Mouse (Mus musculus): ENCODE measurements around the gene Mrpl14.

The Mrpl14 gene

GRCm38 (mm10) chr17:45686093-45686619 is at the start of gene Mrpl14:
Gene Mrpl14 (plus strand): TSS chr17:45686322.
- DNase-seq, result peak; percentile 93

GRCm38 (mm10) chr17:45638596-45639295 is 47.4 kb upstream of the Mrpl14 start:
- DNase-seq, result no peak

- DNase-seq, result no peak
Observed at GRCm38 (mm10) chr17:45641981-45642380, 44.1 kb upstream of the Mrpl14 start.

DNA sequence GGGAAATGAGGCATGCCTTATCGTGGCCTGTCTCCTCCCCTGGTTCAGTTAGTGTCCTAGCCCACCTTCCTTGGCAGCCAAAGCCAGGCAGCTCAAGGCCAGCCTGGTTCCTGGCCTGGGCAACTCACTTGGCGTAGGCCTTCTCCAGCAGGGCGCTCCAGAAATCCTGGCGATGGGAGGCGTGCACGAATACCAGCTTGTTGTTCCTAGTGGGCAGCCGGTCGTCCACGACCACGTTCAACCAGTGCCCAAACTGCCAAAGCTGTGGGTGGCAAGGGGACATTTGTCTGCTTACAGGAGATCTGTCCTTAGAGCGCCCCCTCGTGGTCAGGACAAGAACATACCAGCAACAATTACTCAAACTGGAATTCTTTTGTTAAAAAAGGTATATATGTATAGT is 43.4 kb upstream of the Mrpl14 start:
- peak; percentile 75 for DNase-seq

DNA sequence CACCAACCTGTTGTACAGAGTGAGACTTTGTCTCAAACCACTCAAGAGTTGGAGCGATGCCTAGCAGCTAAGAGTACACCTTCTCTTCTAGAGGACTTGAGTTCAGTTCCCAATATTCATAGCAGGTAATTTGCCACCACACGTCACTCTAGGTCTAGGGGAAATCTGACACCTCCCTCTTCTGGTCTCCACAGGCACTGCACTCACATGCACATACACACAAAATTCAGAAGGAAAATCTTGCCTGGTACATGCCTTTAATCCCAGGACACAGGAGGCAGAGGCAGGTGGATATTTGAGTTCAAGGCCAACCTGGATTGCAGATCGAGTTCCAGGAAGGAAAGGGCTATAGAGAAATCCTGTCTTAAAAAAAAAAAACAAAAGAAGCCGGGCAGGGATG is 41.9 kb upstream of the Mrpl14 start:
- no peak for DNase-seq

DNA sequence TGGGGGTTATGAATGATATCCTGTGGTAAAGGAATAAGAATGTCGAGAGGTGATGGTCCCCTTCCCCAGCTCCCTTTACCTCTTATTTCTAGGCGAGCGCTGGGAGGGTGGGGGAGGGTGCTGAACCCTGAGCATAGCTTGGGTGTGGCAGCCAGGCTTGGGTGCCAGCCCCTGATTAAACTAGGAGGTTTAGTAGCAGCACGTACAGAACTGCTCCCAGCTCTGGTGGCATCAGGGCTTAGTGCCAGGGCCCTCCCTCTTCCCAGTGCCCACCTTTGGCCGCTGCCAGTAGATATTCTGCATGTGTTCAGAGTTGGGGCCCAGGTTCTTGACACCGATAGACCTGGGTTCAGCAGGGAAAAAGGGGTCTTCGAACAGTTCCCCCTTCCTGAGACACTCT is 32.9 kb upstream of the Mrpl14 start:
- no peak for DNase-seq

GRCm38 (mm10) chr17:45655820-45656219 is 30.3 kb upstream of the Mrpl14 start:
- peak; percentile 33 for DNase-seq

DNA sequence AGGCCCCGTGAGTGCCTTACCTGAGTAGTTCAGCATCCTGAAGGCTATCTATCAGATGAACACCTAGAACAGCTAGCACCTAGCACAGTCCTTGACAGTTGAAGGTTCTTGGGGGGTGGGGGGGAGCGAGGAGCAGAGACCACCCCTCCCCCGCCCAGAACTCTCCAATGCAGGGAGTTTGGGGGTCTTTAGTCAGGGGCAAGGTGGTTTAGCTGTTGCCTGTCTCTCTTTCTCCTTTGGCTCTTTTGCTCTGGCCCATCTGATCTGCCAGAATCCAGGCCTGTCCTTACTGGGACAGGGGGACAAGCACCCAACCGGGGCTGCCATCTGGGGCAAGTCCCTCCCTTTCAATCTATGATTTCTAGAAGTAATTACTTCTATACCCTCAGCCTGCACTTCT is 26.9 kb upstream of the Mrpl14 start, which contains the start of gene Capn11:
Gene Capn11 (minus strand): TSS at position 101 of the 400 bp plus-strand sequence.
- no peak for DNase-seq

DNA sequence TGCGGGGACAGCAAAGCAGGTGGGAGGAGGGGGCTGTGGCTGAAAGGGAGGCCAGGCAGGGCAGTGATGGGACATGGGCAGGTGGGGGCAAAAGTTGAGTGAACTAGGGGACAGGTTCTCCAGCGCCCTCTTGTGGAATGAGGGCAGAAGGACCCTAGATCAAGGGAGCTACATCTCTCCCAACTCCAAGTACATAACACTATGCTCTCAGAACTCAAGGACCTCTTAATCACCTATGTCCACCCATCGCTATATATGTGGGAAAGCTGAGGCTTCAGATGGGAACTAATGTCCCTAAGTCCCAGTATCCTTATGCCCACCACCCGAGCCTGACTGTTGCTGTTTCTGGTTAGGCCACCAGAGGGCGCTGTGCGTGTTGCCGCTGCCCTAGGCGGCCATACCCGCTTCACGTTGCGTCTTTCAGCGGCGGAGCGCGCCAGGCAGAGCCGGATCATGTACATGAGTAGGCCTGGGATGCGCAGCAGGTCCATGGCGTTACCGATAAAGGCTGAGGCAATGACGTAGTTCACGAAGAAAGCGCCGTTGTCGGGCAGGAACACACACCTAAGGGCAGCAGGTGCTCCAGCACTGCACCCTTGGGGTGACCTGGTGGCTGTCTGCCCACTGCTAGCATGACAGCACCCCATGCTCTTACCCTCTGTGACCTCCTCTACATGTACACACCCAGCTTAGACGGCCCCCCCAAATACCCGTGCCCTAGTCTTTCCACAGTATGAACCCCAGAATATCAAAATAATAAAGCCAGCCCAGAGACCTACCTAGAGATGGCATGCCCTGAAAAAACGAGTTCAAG is 22.8 kb upstream of the Mrpl14 start:
- DNase-seq, result peak; percentile 76

DNA sequence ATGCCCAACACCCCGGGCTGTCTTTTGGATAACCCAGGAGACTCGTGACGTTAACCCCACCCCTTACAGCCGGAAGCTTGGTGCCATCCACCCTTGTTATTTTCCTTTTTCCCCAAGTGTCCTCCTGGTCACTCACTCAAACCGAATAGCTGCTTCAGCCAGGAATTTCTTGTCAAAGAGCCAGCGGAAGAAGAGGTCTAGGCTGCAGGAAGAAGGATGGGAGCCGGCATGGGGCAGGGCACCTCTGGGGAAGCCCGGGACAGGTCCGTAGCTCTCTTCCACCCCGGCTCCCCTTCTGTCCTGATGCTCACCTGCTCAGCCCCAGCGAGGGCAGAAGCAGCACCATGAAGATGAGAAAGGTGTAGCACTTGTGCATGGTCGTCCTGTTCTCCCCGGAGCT is 21.5 kb upstream of the Mrpl14 start:
- peak; percentile 40 for DNase-seq

GRCm38 (mm10) chr17:45666091-45666490 is 20.0 kb upstream of the Mrpl14 start:
- no peak for DNase-seq

GRCm38 (mm10) chr17:45667481-45667880 is 18.6 kb upstream of the Mrpl14 start:
- DNase-seq, result no peak

DNA sequence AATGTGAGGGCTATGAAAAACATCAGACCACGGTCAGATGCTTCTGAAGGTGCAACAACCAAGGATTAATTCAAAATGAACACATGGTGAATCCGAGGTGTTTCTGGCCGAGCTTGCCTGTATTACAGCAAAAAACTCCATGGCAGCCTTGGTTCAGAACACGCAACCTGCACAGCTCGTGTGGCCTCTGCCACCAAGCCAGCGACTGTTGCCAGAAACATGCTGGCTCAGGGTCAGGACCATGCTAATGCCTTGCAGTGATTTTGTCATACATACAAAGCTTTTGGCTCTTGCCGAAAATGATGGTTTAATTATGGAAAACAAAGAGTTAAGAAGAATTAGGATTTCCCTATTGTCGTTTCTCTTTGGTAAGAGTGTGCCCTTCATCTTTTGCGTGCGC is 18.1 kb upstream of the Mrpl14 start:
- DNase-seq, result no peak

DNA sequence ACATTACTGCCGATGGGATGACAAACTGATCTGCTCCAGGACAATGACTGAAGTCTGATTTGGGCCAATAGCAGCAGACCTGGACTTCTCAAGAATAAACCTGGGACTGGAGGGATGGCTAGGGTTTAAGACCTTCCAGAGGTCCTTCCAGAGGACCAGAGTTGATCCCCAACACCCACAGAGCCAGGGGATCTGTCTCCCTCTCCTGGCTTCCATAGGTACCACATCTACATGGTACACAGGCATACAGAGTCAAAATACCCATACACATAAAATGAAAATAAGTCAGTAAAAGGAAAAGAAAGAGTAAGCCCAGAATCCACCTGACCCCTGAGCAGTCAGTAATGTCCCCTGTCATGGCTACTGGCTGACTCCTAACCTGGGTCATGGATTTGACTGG is 14.3 kb upstream of the Mrpl14 start:
- no peak for DNase-seq

GRCm38 (mm10) chr17:45672598-45672997 is 13.5 kb upstream of the Mrpl14 start:
- no peak for DNase-seq

- peak; percentile 69 for DNase-seq
Observed at GRCm38 (mm10) chr17:45678106-45678505, 8.0 kb upstream of the Mrpl14 start.

DNA sequence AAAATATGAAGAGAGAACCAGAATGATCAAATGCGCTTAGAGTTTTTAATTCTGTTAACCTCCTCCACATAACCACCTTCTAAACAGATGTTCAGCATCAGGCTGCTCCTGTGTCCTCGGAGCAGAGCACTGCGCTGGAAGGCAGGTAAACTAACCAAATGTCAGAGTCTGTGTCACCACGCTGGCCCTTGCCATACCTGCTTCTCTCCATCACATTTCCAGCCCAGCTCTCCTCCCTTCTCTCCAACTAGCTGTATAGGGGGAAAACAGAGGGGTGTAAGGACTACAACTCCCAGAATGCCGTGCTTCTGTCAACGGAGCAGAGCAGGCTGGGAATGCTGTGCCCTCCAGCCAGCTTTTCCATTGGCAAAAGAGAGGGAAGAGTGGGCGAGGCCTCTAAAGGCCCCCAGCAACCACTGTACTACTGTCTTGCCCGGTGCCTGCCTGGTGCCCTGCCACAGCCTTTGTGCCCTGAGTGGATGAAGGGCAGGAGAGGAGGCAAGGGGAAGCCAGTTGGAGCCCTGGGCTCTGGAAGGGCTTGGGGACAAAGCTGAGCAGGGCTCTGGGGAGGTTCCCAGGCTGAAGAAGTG is 5.6 kb upstream of the Mrpl14 start:
- DNase-seq, result peak; percentile 74

- DNase-seq, result no peak
Observed at GRCm38 (mm10) chr17:45681588-45681987, 4.5 kb upstream of the Mrpl14 start.

DNA sequence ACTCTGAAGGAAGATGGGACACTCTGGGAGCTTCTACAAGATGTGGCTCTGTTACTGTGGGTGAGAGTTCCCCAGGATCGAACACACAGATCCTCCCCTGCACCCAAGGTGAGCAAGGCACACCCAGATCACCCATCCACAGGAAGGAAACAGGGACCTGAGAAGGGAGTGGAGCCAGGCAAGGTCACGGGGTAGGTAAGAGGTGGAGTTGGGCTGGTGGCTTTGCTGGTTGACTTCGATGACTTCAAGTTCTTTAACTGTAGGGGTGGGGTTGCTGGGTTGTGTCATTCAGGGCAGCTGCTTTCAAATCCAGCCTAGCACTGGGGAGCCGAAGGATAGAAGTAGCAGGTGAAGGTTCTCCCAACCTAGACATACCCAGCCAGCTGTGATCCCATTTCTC is 3.3 kb upstream of the Mrpl14 start:
- peak; percentile 40 for DNase-seq

DNA sequence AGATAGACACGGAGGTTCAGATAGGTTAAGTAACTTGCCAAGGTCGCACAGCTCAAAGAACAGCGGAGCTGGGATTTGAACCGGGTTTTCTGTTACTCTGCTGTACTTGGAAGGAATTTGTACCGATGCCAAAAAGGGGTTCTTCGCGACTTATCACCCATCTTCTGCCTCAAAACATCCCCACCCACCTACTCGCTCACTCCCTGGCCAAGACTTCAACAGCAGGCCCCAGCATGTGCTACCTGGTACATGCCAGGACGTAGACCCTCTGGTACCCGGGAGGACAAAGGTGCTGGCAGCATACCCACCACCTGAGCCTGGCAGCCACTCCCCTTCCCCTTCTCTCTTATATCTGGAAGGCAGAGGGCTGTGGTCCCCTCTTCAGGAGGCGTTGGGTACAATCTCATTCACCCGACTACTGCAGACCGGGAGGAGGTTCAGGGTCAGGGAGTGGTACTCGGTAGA is 1.4 kb upstream of the Mrpl14 start:
- DNase-seq, result no peak

GRCm38 (mm10) chr17:45685171-45686092 is 690 bp upstream of the Mrpl14 start:
- DNase-seq, result peak; percentile 46

DNA sequence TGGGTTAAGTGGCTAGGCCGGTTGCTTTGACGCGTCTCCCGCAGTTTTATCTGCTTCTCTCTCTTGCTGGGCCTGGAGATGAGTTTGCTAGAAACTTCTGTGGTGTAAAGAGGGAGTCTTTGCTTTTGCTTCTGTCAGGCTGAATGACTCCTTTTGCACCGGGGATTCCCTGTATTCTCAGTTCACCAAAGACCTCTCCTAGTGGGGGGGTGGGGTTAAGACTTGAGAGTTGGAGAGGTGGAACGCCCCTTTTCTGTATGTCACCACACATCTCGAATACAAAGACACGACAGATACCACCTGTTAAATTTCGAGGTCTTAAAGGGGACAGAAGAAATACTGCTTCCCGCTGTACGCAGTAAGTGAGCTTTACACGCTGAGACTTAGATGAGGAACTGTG is 594 bp downstream of the Mrpl14 start, which contains the start of gene Tmem63b:
Gene Tmem63b (minus strand): TSS at position 190 of the 400 bp plus-strand sequence.
- peak; percentile 38 for DNase-seq
